Mouse (Mus musculus): Measurements from ENCODE around the gene Bcas3.

- TF ChIP-seq CTCF (IDR thresholded peaks at IDR 0.05; ENCODE audit: low read depth, low read length), result no peak
- TF ChIP-seq EP300 (IDR thresholded peaks at IDR 0.05; ENCODE audit: insufficient read depth, low read depth, low read length), result no peak
- peak; percentile 95 for TF ChIP-seq POLR2A (IDR thresholded peaks at IDR 0.05; ENCODE audit: insufficient read depth, low read length)
Measured at GRCm38 (mm10) chr11:85352539-85353380, at the start of gene Bcas3.
